Mouse (Mus musculus): ENCODE measurements around the gene Mettl26.

DNA sequence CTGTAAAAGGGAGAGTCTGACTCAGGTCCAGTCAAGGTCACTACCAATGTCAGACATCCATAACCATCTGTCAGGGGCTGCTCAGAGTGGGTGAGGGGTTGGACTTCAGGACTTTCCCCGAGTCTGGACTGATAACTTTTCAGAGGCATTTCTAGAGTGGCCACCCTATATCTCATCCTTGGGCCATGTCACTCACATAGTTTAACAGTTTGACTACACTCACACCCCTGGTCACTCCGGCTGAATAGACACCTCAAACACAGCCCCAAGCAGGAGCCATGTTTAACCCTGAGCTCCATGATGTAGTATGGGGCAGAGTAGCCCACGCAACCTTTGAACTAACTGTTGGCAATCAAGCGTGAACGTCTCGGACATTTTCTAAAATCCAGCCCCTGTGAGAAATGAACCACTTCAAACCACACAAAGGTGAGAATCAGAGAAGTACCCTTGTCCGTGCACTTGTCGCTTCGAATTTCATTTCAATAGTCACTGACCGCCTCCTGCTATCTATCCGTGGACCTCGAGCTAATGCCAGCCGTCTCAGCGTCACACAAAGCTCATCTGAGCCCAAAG is 640 bp upstream of the Mettl26 start:
- TF ChIP-seq CTCF (IDR thresholded peaks at IDR 0.05; ENCODE audit: insufficient read depth, low read length) (no peak), POLR2A (IDR thresholded peaks at IDR 0.05; ENCODE audit: borderline replicate concordance, extremely low read depth, low read depth, low read length) (no peak)

Data from lung, adult 2 months (tissue).